Mouse (Mus musculus) MEL (cell line): ENCODE measurements at regions not wholly inside any gene's neighbourhood (a gene's known extent, or its start where the extent isn't known, plus 50 kb on each side); places are given as distances from the start of the nearest gene placed in this dataset.
A peak's percentile ranks its signal among the peaks of the same experiment; 100 is the strongest.

Experiments used
- DNase-seq: peaks from one replicate; pipeline ENCODE4 v3.0.0; 2011; ENCODE audit warnings: low read depth, low spot score
- H3K27ac ChIP-seq: 2 replicates; pipeline ENCODE4 v1.5.1; 2012; ENCODE audit warnings: low read depth, mild to moderate bottlenecking, control low read depth, low read length, moderate library complexity; ENCODE audit not compliant: control insufficient read depth
- H3K27me3 ChIP-seq, 2 experiments: fragments of 150-350 bp in 1 of 2; sonication (generic) in 1 of 2; 2 replicates each; pipeline ENCODE4 v1.6.1; 2012; ENCODE audit warnings: low read length in 2 of 2, mild to moderate bottlenecking in 2 of 2, improper control_type of control experiment in 1 of 2, moderate library complexity in 1 of 2; ENCODE audit not compliant: insufficient read depth in 2 of 2, control insufficient read depth in 1 of 2
- H3K36me3 ChIP-seq, 2 experiments: 2 replicates each; pipeline ENCODE4 v1.6.1; 2012 to 2014; ENCODE audit warnings: low read length in 2 of 2, improper control_type of control experiment in 1 of 2, inconsistent platforms in 1 of 2, mild to moderate bottlenecking in 1 of 2; ENCODE audit not compliant: insufficient read depth in 2 of 2, control insufficient read depth in 1 of 2
- H3K4me1 ChIP-seq, 2 experiments: fragments of 150-350 bp in 1 of 2; sonication (generic) in 1 of 2; 2 replicates each; pipeline ENCODE4 v1.6.1; 2012; ENCODE audit warnings: low read length in 2 of 2, improper control_type of control experiment in 1 of 2, mild to moderate bottlenecking in 1 of 2; ENCODE audit not compliant: insufficient read depth in 2 of 2, control insufficient read depth in 1 of 2
- H3K4me3 ChIP-seq, 2 experiments: fragments of 150-350 bp in 1 of 2; sonication (generic) in 1 of 2; 2 replicates each; pipeline ENCODE4 v1.5.1; 2012; ENCODE audit warnings: low read depth in 2 of 2, low read length in 2 of 2, mild to moderate bottlenecking in 2 of 2, moderate library complexity in 2 of 2, control low read depth in 1 of 2, improper control_type of control experiment in 1 of 2; ENCODE audit not compliant: control insufficient read depth in 1 of 2, insufficient read depth in 1 of 2
- H3K79me2 ChIP-seq: 2 replicates; pipeline ENCODE4 v1.6.1; 2012; ENCODE audit warnings: mild to moderate bottlenecking, low read length, moderate library complexity; ENCODE audit not compliant: control insufficient read depth, poor library complexity, insufficient read depth
- H3K9ac ChIP-seq: 2 replicates; pipeline ENCODE4 v1.6.1; 2012; ENCODE audit warnings: low read depth, mild to moderate bottlenecking, control low read depth, low read length, moderate library complexity; ENCODE audit not compliant: control insufficient read depth, poor library complexity, severe bottlenecking
- H3K9me3 ChIP-seq: fragments of 150-350 bp; sonication (generic); replicated peaks from 2 replicates; pipeline ENCODE4 v1.6.1; 2012; ENCODE audit warnings: mild to moderate bottlenecking, low read length, improper control_type of control experiment, moderate library complexity; ENCODE audit not compliant: insufficient read depth
- CHD1 ChIP-seq: IDR thresholded peaks from 2 replicates; pipeline ENCODE4 v1.6.1; 2012; ENCODE audit warnings: low read depth, mild to moderate bottlenecking, inconsistent platforms, low read length, improper control_type of control experiment
- CTCF ChIP-seq, 3 experiments: IDR thresholded peaks in 2 of 3; conservative IDR thresholded peaks in 1 of 3; 2 replicates each; pipeline ENCODE4 v1.5.1; 2011 to 2012; ENCODE audit warnings: low read length in 3 of 3, low read depth in 2 of 3, mild to moderate bottlenecking in 2 of 3, improper control_type of control experiment in 1 of 3, inconsistent platforms in 1 of 3, mixed read lengths in 1 of 3, moderate library complexity in 1 of 3; ENCODE audit not compliant: control insufficient read depth in 1 of 3, insufficient read depth in 1 of 3, poor library complexity in 1 of 3, severe bottlenecking in 1 of 3
- MEF2A ChIP-seq: IDR thresholded peaks from 2 replicates; pipeline ENCODE4 v1.6.1; 2014; ENCODE audit warnings: low read depth, mild to moderate bottlenecking, inconsistent platforms, low read length, improper control_type of control experiment; ENCODE audit not compliant: poor library complexity, insufficient replicate concordance, severe bottlenecking; ENCODE audit errors: extremely low read depth
- MYC ChIP-seq: IDR thresholded peaks from 2 replicates; pipeline ENCODE4 v1.6.1; 2011; ENCODE audit warnings: low read depth, mild to moderate bottlenecking, low read length, improper control_type of control experiment, moderate library complexity
- NELFE ChIP-seq: IDR thresholded peaks from 2 replicates; pipeline ENCODE4 v1.6.1; 2011; ENCODE audit warnings: low read depth, low read length, improper control_type of control experiment
- POLR2A ChIP-seq, 2 experiments: IDR thresholded peaks; 2 replicates each; pipeline ENCODE4 v1.6.1; 2011 to 2012; ENCODE audit warnings: low read length in 2 of 2, mild to moderate bottlenecking in 2 of 2, control low read depth in 1 of 2, improper control_type of control experiment in 1 of 2, low read depth in 1 of 2, moderate library complexity in 1 of 2; ENCODE audit not compliant: control insufficient read depth in 1 of 2, insufficient read depth in 1 of 2, poor library complexity in 1 of 2
- POLR2AphosphoS5 ChIP-seq: IDR thresholded peaks from 2 replicates; pipeline ENCODE4 v1.6.1; 2012; ENCODE audit warnings: low read depth, borderline replicate concordance, mild to moderate bottlenecking, inconsistent platforms, low read length, moderate library complexity, mixed read lengths
- RAD21 ChIP-seq: IDR thresholded peaks from 2 replicates; pipeline ENCODE4 v1.6.1; 2011; ENCODE audit warnings: mild to moderate bottlenecking, low read depth, low read length, improper control_type of control experiment
- SMC3 ChIP-seq: IDR thresholded peaks from 2 replicates; pipeline ENCODE4 v1.6.1; 2011; ENCODE audit warnings: low read depth, low read length, improper control_type of control experiment
- TBP ChIP-seq: IDR thresholded peaks from 2 replicates; pipeline ENCODE4 v1.8.0; 2011; ENCODE audit warnings: low read depth, low read length, improper control_type of control experiment
- ZC3H11A ChIP-seq: IDR thresholded peaks from 2 replicates; pipeline ENCODE4 v1.6.1; 2012; ENCODE audit warnings: low read depth, mild to moderate bottlenecking, inconsistent platforms, low read length, improper control_type of control experiment
- ZNF384 ChIP-seq: IDR thresholded peaks from 2 replicates; pipeline ENCODE4 v1.6.1; 2012; ENCODE audit warnings: low read depth, mild to moderate bottlenecking, inconsistent platforms, low read length, improper control_type of control experiment

- H3K9ac ChIP-seq: no peak overlapping the region
- no peaks in the 10 kb centered on the region for H3K4me1 ChIP-seq
- H3K27ac ChIP-seq: no peak overlapping the region
- no peak overlapping the region for H3K4me3 ChIP-seq
- DNase-seq: no peak
- no peaks in the 10 kb centered on the region for H3K9me3 ChIP-seq
- H3K27me3 ChIP-seq: no peaks in the 10 kb centered on the region
- no peaks in the 10 kb centered on the region for H3K36me3 ChIP-seq
- H3K79me2 ChIP-seq: no peaks in the 10 kb centered on the region
- TF ChIP-seq TBP: no peak
These were observed 315.4 kb upstream of the Jmjd1c start for GRCm38 (mm10) chr10:66780335-66781170.

- Histone ChIP-seq H3K27ac (no peak overlapping the region), H3K9ac (no peak overlapping the region), H3K79me2 (no peaks in the 10 kb centered on the region), H3K27me3 (no peaks in the 10 kb centered on the region), H3K9me3 (no peaks in the 10 kb centered on the region), H3K36me3 (no peaks in the 10 kb centered on the region), H3K4me3 (no peak overlapping the region), H3K4me1 (no peaks in the 10 kb centered on the region)
- no peak for DNase-seq
- no peak for TF ChIP-seq CHD1
- no peak for TF ChIP-seq ZC3H11A
These were observed 314.8 kb upstream of the Jmjd1c start for GRCm38 (mm10) chr10:66781171-66781510.

GRCm38 (mm10) chr10:66782025-66782424 is 313.9 kb upstream of the Jmjd1c start:
- Histone ChIP-seq H3K27ac (no peak overlapping the region), H3K9me3 (no peaks in the 10 kb centered on the region), H3K4me1 (no peaks in the 10 kb centered on the region), H3K79me2 (no peaks in the 10 kb centered on the region), H3K4me3 (no peak overlapping the region), H3K9ac (no peak overlapping the region), H3K36me3 (no peaks in the 10 kb centered on the region), H3K27me3 (no peaks in the 10 kb centered on the region)
- DNase-seq: peak; percentile 14
- peak; percentile 21 for TF ChIP-seq RAD21
- no peak for TF ChIP-seq POLR2A (IDR thresholded peaks at IDR 0.05; ENCODE audit: control insufficient read depth in 1 of 2, insufficient read depth in 1 of 2, low read depth in 1 of 2, low read length in 2 of 2, poor library complexity in 1 of 2)
- no peak for TF ChIP-seq NELFE
- TF ChIP-seq SMC3: peak; percentile 14; the same call in 1 of the 2 replicates
- TF ChIP-seq CTCF (IDR thresholded peaks at IDR 0.05 in 2 of 3, conservative IDR thresholded peaks at IDR 0.05 in 1 of 3; ENCODE audit: control insufficient read depth in 1 of 3, insufficient read depth in 1 of 3, low read depth in 2 of 3, low read length in 3 of 3, poor library complexity in 1 of 3, severe bottlenecking in 1 of 3): peak; percentile 26 to 35 (median 34); a peak in 4 of 6 replicates

GRCm38 (mm10) chr10:66787812-66788211 is 308.1 kb upstream of the Jmjd1c start:
- no peaks in the 10 kb centered on the region for H3K4me1 ChIP-seq
- H3K27ac ChIP-seq: no peak overlapping the region
- no peaks in the 10 kb centered on the region for H3K27me3 ChIP-seq
- TF ChIP-seq ZNF384 (no peak), MYC (no peak), MEF2A (no peak), TBP (no peak), POLR2AphosphoS5 (no peak)
- no peaks in the 10 kb centered on the region for H3K36me3 ChIP-seq
- H3K9me3 ChIP-seq: no peaks in the 10 kb centered on the region
- no peaks in the 10 kb centered on the region for H3K79me2 ChIP-seq
- no peak for DNase-seq
- no peak overlapping the region for H3K4me3 ChIP-seq
- no peak overlapping the region for H3K9ac ChIP-seq
